Mouse (Mus musculus) CD4-positive helper T cell, adult 2 months (primary cell): Measurements from ENCODE around the gene Spi1.
"Not testable (repeated sequence)": the region's sequence is repeated elsewhere in the genome, so short reads cannot be mapped to it uniquely, and the experiment has no call there.

ENCODE experiments used
- DNase-seq: peaks from one replicate; pipeline ENCODE4 v3.0.0-alpha.2; 2012; ENCODE audit warnings: low read depth, missing footprints, low spot score

The Spi1 gene

GRCm38 (mm10) chr2:91081775-91082695 is at the start of gene Spi1:
Gene Spi1 (plus strand): TSS chr2:91082390.
- no peak for DNase-seq

GRCm38 (mm10) chr2:91033000-91033399 is 49.2 kb upstream of the Spi1 start:
- DNase-seq = peak; percentile 47

- no peak for DNase-seq
Measured at GRCm38 (mm10) chr2:91035385-91035784, 46.8 kb upstream of the Spi1 start, which contains the start of gene Rapsn. Gene Rapsn (plus strand): TSS chr2:91035620.

GRCm38 (mm10) chr2:91041786-91042185 is 40.4 kb upstream of the Spi1 start:
- DNase-seq = no peak

- peak; percentile 90 for DNase-seq
Measured at GRCm38 (mm10) chr2:91042651-91043398, 39.4 kb upstream of the Spi1 start.

GRCm38 (mm10) chr2:91044727-91045126 is 37.5 kb upstream of the Spi1 start:
- DNase-seq = no peak

- DNase-seq = not testable (repeated sequence)
Measured at GRCm38 (mm10) chr2:91045805-91046204, 36.4 kb upstream of the Spi1 start.

GRCm38 (mm10) chr2:91047359-91047758 is 34.8 kb upstream of the Spi1 start:
- DNase-seq = no peak

- no peak for DNase-seq
Measured at GRCm38 (mm10) chr2:91051917-91052316, 30.3 kb upstream of the Spi1 start.

GRCm38 (mm10) chr2:91052752-91053151 is 29.4 kb upstream of the Spi1 start:
- DNase-seq = peak; percentile 56

GRCm38 (mm10) chr2:91053181-91053933 is 28.8 kb upstream of the Spi1 start:
- DNase-seq = peak; percentile 31

GRCm38 (mm10) chr2:91053934-91054382 is 28.2 kb upstream of the Spi1 start, which contains the start of gene Psmc3:
Gene Psmc3 (plus strand): TSS chr2:91054009.
- DNase-seq = peak; percentile 94

GRCm38 (mm10) chr2:91058435-91058834 is 23.8 kb upstream of the Spi1 start:
- DNase-seq = no peak

- DNase-seq = no peak
Measured at GRCm38 (mm10) chr2:91059376-91059775, 22.8 kb upstream of the Spi1 start.

- DNase-seq = no peak
Measured at GRCm38 (mm10) chr2:91060544-91061355, 21.4 kb upstream of the Spi1 start.

GRCm38 (mm10) chr2:91061849-91062481 is 20.2 kb upstream of the Spi1 start:
- no peak for DNase-seq

- DNase-seq = no peak
Measured at GRCm38 (mm10) chr2:91062779-91063606, 19.2 kb upstream of the Spi1 start.

- DNase-seq = no peak
Measured at GRCm38 (mm10) chr2:91064211-91064610, 18.0 kb upstream of the Spi1 start.

- DNase-seq = peak; percentile 40
Measured at GRCm38 (mm10) chr2:91065544-91065943, 16.6 kb upstream of the Spi1 start.
